Mouse (Mus musculus) limb, embryonic 14.5 days (tissue): ENCODE measurements at regions not wholly inside any gene's neighbourhood (a gene's known extent, or its start where the extent isn't known, plus 50 kb on each side); places are given as distances from the start of the nearest gene placed in this dataset.

Source experiments
- ATAC-seq: fragments of 200-750 bp; cut with Nextera tagmentation; 2 replicates; pipeline ENCODE4 v1.8.0; 2017; ENCODE audit warnings: low read depth, moderate number of reproducible peaks, moderate TSS enrichment; ENCODE audit not compliant: low FRiP score
- DNase-seq: peaks from one replicate; pipeline ENCODE4 v3.0.0-alpha.2; 2015; ENCODE audit warnings: low spot score
- H3K27ac ChIP-seq: fragments of 300-500 bp; sonication (generic); replicated peaks from 2 replicates; pipeline ENCODE4 v1.5.1; 2014; ENCODE audit warnings: low read depth, mild to moderate bottlenecking, low read length, moderate library complexity, mixed read lengths
- H3K27me3 ChIP-seq: fragments of 300-500 bp; sonication (generic); 2 replicates; pipeline ENCODE4 v1.6.1; 2014; ENCODE audit warnings: low read length, mixed read lengths; ENCODE audit not compliant: control insufficient read depth, insufficient read depth
- H3K36me3 ChIP-seq: fragments of 300-500 bp; sonication (generic); 2 replicates; pipeline ENCODE4 v1.6.1; 2014; ENCODE audit warnings: mild to moderate bottlenecking, low read length, moderate library complexity, mixed read lengths; ENCODE audit not compliant: control insufficient read depth, insufficient read depth
- H3K4me1 ChIP-seq: fragments of 300-500 bp; sonication (generic); 2 replicates; pipeline ENCODE4 v1.6.1; 2014; ENCODE audit warnings: antibody characterized with exemption, low read length, mixed read lengths; ENCODE audit not compliant: control insufficient read depth, insufficient read depth
- H3K4me2 ChIP-seq: fragments of 300-500 bp; sonication (generic); replicated peaks from 2 replicates; pipeline ENCODE4 v1.6.1; 2014; ENCODE audit warnings: low read depth, mild to moderate bottlenecking, low read length, moderate library complexity; ENCODE audit not compliant: severe bottlenecking
- H3K4me3 ChIP-seq: fragments of 300-500 bp; sonication (generic); replicated peaks from 2 replicates; pipeline ENCODE4 v1.5.1; 2014; ENCODE audit warnings: low read length
- H3K9ac ChIP-seq: fragments of 300-500 bp; sonication (generic); 2 replicates; pipeline ENCODE4 v1.6.1; 2014; ENCODE audit warnings: mild to moderate bottlenecking, low read depth, low read length, moderate library complexity; ENCODE audit not compliant: severe bottlenecking
- H3K9me3 ChIP-seq: fragments of 300-500 bp; sonication (generic); 2 replicates; pipeline ENCODE4 v1.6.1; 2016; ENCODE audit warnings: low read length; ENCODE audit not compliant: control insufficient read depth
- POLR2A ChIP-seq: fragments of 200-500 bp; IDR thresholded peaks from 2 replicates; pipeline ENCODE4 v1.8.0; 2012; ENCODE audit warnings: inconsistent platforms, mild to moderate bottlenecking, moderate library complexity, borderline replicate concordance; ENCODE audit not compliant: insufficient read depth, insufficient read length; ENCODE audit errors: extremely low read depth
- whole genome bisulfite sequencing: fragments of 180-500 bp; shearing (Covaris S2); extraction: QIAGEN DNeasy Blood & Tissue Kit; methylation state at CpG from one replicate; pipeline ENCODE4 v1.1.7; 2014; 5-methylcytosine and 5-hydroxymethylcytosine counted together

DNA sequence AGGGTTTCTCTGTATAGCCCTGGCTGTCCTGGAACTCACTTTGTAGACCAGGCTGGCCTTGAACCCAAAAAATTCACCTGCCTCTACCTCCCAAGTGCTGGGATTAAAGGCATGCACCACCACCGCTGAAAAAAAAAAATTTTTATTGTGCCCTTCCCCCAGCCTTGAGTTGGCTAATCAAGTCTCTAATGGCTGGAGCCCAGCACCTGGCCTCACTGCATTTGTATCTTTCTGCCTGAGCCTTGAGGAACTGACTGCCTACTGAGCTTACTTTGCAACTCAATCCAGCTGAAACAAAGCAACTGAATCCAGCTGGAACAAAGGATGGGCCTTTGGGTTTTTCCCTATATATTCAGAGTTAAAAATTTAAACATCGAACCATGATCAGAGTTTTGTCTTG lies 153.3 kb upstream of the Ccnh start:
- DNase-seq (no peak), ATAC-seq (no peak)
- Histone ChIP-seq H3K9ac (no peak overlapping the region), H3K9me3 (no peaks in the 10 kb centered on the region), H3K4me2 (no peak overlapping the region), H3K4me3 (no peak overlapping the region), H3K36me3 (no peaks in the 10 kb centered on the region), H3K4me1 (no peaks in the 10 kb centered on the region), H3K27me3 (no peaks in the 10 kb centered on the region), H3K27ac (no peak overlapping the region)
- WGBS, result 78% methylated on average over 2 of the region's 2 CpGs
- no peak for TF ChIP-seq POLR2A

DNA sequence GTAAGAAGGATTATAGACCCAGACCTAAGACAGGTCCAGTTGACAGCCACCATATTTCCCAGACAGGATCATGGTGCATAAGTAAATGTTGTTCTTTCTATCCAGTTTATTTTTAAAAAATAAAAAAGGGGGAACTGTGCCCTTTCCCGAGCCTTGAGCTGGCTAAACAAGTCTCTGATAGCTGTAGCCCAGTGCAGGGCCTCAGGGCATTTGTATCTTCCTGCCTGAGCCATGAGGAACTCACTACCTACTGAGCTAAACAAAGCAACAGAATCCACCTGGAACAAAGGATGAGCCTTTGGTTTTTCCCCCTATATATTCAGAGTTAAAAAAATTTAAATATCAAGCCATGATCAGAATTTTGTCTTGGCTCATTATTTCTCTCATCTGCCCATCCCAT lies 152.4 kb upstream of the Ccnh start:
- Histone ChIP-seq H3K4me1 (no peaks in the 10 kb centered on the region), H3K4me3 (no peak overlapping the region), H3K27ac (no peak overlapping the region), H3K36me3 (no peaks in the 10 kb centered on the region), H3K9ac (no peak overlapping the region), H3K9me3 (no peaks in the 10 kb centered on the region), H3K27me3 (no peaks in the 10 kb centered on the region), H3K4me2 (no peak overlapping the region)
- 71% methylated on average over 1 of the region's 1 CpGs for WGBS
- ATAC-seq (no peak), DNase-seq (no peak)
- TF ChIP-seq POLR2A, result no peak

DNA sequence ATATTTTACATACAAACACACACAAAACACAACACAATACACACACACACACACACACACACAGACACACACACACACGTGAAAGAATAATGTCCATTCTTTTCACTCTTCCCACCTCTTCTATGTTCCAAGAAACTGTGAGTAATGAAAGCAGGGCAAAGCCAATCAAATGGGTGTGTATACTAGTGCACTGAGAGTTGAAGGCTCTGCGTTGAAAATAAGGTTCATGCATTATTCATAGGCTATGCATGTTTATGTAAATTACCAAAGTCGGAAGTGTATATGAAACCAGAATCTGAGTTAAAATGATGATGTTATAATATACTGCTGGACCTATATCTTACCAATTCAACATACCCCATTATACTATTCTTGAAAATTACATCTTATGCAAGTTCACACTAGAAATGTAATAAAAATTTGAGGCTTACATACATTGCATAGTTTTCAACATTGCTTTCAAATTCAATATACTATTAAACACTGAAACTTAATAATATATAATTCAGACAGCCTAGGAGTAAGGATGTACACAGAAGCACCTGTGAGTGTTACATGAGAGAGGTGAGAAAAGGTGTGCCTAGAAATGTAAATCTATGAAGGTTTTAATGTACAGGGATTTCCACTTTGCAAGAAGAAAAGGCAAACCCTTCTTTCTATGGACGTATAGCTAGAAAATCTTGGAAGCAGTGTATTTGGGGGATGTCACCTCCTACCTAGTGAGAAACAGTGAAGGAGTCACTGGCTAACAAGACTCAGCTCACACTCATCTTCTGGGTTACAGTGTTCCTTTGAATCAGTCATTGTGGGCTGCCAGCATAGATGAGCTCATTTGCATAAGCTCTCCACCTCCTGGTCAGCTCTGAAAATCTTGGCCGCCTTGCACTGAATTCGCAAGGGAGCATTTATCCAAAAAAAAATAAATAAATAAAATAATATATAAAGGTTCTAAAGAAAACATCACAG lies 122.3 kb upstream of the Ccnh start:
- 66% methylated on average over 6 of the region's 6 CpGs for WGBS
- Histone ChIP-seq H3K4me1 (no peaks in the 10 kb centered on the region), H3K27ac (no peak overlapping the region), H3K36me3 (no peaks in the 10 kb centered on the region), H3K4me3 (no peak overlapping the region), H3K27me3 (no peaks in the 10 kb centered on the region), H3K9ac (no peak overlapping the region), H3K9me3 (no peaks in the 10 kb centered on the region), H3K4me2 (no peak overlapping the region)
- no peak for TF ChIP-seq POLR2A
- no peak for ATAC-seq
- no peak for DNase-seq

DNA sequence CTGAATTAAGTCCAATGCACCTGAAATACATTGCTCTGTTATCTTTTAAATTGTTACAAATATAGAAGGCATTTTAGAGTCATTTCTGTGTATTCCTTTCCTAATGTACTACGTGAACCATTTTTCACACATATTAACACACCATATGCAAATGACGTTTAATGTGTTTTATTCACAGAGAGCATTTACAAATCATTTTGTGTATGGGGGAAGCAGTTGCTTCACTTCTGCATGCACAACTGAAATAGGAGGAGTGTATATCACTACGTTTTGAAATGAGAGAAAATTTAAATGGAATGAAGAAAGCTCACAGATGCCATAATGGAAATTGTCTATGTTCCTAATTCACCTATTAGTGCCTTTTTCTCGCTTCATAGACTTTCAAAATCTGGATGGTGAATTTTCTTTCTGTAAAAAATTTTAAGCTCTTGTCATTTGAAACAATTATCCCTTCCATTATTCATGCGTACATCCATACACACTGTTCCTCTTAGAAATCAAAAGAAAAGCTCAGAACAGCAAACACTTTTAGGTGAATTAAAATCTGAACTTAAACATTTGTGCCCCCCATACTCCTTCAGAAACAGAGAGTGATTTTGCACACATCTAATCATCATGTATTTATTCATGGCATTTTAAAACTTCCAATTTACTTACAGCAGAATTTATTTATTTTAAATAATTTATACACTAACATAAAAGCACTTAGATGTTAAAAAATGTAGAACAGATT lies 121.5 kb upstream of the Ccnh start:
- 75% methylated on average over 5 of the region's 5 CpGs for WGBS
- ATAC-seq, result no peak
- no peaks in the 10 kb centered on the region for H3K4me1 ChIP-seq

GRCm38 (mm10) chr13:85068403-85068802 lies 120.8 kb upstream of the Ccnh start:
- WGBS, result 75% methylated on average over 3 of the region's 3 CpGs
- H3K36me3 ChIP-seq, result no peaks in the 10 kb centered on the region
- H3K4me3 ChIP-seq, result no peak overlapping the region
- H3K9ac ChIP-seq, result no peak overlapping the region
- DNase-seq (no peak), ATAC-seq (no peak)
- no peaks in the 10 kb centered on the region for H3K4me1 ChIP-seq
- no peak overlapping the region for H3K4me2 ChIP-seq
- H3K27me3 ChIP-seq, result no peaks in the 10 kb centered on the region
- no peaks in the 10 kb centered on the region for H3K9me3 ChIP-seq
- TF ChIP-seq POLR2A, result no peak
- H3K27ac ChIP-seq, result no peak overlapping the region

More for the DNA sequence above, 121.5 kb upstream of the Ccnh start:
- no peak overlapping the region for H3K4me3 ChIP-seq
- H3K9ac ChIP-seq, result no peak overlapping the region
- no peak for DNase-seq
- H3K27ac ChIP-seq, result no peak overlapping the region
- H3K36me3 ChIP-seq, result no peaks in the 10 kb centered on the region
- H3K9me3 ChIP-seq, result no peaks in the 10 kb centered on the region
- TF ChIP-seq POLR2A, result no peak
- H3K4me2 ChIP-seq, result no peak overlapping the region
- H3K27me3 ChIP-seq, result no peaks in the 10 kb centered on the region
